Mouse (Mus musculus) retina, adult 2 months (tissue): ENCODE data around the gene Gm17174.
"Not testable (repeated sequence)": the region's sequence is repeated elsewhere in the genome, so short reads cannot be mapped to it uniquely, and the experiment has no call there.

Experiments used
- DNase-seq: peaks from one replicate; pipeline ENCODE4 v3.0.0-alpha.2; 2012; ENCODE audit warnings: low read depth, low spot score

The Gm17174 gene

DNA sequence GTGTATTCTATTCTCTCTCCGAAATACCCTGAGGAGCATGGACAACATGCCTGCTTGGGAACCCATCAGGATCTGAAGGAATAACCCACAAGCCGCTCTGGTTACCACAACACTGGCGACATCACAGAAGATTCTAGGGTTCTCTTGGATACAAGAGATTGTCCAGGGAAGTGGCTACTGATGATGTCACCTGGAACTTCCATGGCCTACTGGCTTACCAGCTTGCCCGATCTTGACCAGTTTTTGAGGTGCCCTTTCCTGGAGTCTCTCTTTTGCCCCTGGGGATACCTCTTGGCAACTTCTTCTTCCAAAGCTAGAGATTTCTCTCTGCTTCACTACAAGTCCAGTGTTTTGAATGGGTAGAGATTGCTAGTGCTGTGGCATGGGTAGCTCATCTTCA is at the start of gene Gm17174:
Gm17174 (minus strand) TSS at position 101 of the 400 bp plus-strand sequence.
- DNase-seq = not testable (repeated sequence)

DNA sequence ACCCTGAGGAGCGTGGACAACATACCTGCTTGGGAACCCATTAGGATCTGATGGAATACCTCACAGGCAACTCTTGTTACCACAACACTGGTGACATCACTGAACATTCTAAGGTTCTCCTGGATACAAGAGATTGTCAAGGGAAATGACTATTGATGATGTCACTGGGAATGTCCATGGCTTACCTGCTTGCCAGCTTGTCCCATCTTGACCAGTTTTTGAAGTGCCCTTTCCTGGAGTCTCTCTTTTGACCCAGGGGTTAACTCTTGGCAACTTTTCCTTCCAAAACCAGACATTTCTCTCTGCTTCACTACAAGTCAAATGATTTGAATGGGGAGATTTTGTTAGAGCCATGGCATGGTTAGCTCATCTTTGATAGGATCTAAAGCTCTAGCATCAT is 43.6 kb upstream of the Gm17174 start, which contains the start of gene Gm4181:
Gm4181 (minus strand) TSS at position 101 of the 400 bp plus-strand sequence.
- not testable (repeated sequence) for DNase-seq

DNA sequence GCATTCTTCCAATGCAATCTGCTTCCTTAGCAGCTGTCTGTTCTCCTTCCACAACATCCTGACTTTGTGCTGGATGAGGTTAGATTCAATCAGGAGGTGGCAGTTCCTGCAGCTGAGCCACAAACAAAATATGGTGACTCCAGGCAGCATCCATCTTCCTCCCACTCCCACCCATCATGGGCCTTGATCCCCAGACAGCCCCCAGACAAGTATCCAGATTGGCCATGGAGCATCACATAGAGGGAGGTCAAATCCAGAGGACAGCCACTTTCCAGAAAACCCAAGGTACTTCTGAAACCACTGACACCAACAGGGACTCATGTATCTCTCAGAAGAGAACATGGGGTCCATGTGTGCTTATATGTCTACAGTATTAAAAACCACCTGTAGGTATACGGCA is 40.5 kb upstream of the Gm17174 start:
- not testable (repeated sequence) for DNase-seq

DNA sequence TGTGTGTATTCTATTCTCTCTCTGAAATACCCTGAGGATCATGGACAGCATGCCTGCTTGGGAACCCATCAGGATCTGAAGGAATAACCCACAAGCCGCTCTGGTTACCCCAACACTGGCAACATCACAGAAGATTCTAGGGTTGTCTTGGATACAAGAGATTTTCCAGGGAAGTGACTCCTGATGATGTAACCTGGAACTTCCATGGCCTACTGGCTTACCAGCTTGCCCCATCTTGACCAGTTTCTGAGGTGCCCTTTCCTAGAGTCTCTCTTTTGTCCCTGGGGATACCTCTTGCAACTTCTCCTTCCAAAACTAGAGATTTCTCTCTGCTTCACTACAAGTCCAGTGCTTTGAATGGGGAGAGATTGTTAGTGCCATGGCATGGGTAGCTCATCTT is 19.3 kb upstream of the Gm17174 start, which contains the start of gene Gm17078:
Gm17078 (minus strand) TSS at position 101 of the 400 bp plus-strand sequence.
- DNase-seq = no peak

DNA sequence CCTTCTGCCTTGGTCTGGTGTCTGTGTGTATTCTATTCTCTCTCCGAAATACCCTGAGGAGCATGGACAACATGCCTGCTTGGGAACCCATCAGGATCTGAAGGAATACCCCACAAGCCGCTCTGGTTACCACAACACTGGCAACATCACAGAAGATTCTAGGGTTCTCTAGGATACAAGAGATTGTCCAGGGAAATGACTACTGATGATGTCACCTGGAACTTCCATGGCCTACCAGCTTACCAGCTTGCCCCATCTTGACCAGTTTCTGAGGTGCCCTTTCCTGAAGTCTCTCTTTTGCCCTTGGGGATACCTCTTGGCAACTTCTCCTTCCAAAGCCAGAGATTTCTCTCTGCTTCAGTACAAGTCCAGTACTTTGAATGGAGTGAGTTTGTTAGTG is 18.0 kb downstream of the Gm17174 start, which contains the start of gene Gm17175:
Gm17175 (minus strand) TSS at position 101 of the 400 bp plus-strand sequence.
- not testable (repeated sequence) for DNase-seq

DNA sequence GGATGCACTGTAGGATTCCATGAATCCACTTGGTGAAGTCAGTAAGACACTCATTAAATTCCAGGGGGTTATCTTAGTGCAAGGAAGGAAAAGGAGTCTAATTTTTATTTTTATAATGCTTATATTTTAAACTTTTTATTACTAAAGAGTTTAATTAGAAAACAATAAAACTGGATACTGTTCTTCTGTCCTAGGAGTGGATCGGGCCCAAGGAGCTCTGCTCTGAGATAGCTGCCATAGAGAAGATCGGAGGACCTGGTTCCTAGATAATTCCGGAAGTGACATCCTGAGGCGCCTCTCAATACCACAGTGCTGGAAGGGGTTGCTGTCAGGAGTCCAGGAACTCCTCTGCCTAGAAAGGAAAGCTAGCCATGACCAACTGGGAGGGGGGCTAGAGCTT is 39.4 kb downstream of the Gm17174 start, which contains the start of gene Gm5622:
Gm5622 (plus strand) TSS at position 301 of the 400 bp plus-strand sequence.
- DNase-seq = no peak
